Mouse (Mus musculus) spleen, adult 2 months (tissue): ENCODE data around the gene Rpl3. TPM values are rescaled to one million over a fixed set of nuclear protein-coding genes. Genes with fewer than 3 reads are reported as not detected.
"Not testable (repeated sequence)": the region's sequence is repeated elsewhere in the genome, so short reads cannot be mapped to it uniquely, and the experiment has no call there.

Experiments
- DNase-seq, 2 experiments: peaks; one replicate each; pipeline versions ENCODE4 v3.0.0 to v3.0.0-alpha.2; 2012 to 2021; ENCODE audit warnings: low spot score in 2 of 2, low read depth in 1 of 2
- H3K27ac ChIP-seq: fragments of 200-500 bp; 2 replicates; pipeline ENCODE4 v1.5.1; 2012; ENCODE audit warnings: low read length, inconsistent platforms; ENCODE audit not compliant: insufficient read depth
- H3K27me3 ChIP-seq: fragments of 200-500 bp; 2 replicates; pipeline ENCODE4 v1.6.1; 2012; ENCODE audit warnings: mild to moderate bottlenecking, moderate library complexity, low read length, inconsistent platforms; ENCODE audit not compliant: control insufficient read depth, insufficient read depth
- H3K36me3 ChIP-seq: fragments of 200-500 bp; 2 replicates; pipeline ENCODE4 v1.6.1; 2012; ENCODE audit warnings: mild to moderate bottlenecking, low read length, inconsistent platforms; ENCODE audit not compliant: control insufficient read depth, insufficient read depth
- H3K4me1 ChIP-seq: fragments of 200-500 bp; 2 replicates; pipeline ENCODE4 v1.6.1; 2011; ENCODE audit warnings: inconsistent platforms; ENCODE audit not compliant: control insufficient read depth, insufficient read depth, insufficient read length
- H3K4me3 ChIP-seq: fragments of 200-500 bp; 2 replicates; pipeline ENCODE4 v1.5.1; 2011; ENCODE audit warnings: mild to moderate bottlenecking, inconsistent platforms; ENCODE audit not compliant: insufficient read depth, insufficient read length; ENCODE audit errors: extremely low read depth
- CTCF ChIP-seq: fragments of 200-500 bp; IDR thresholded peaks from 2 replicates; pipeline ENCODE4 v1.5.1; 2011; ENCODE audit warnings: mild to moderate bottlenecking, inconsistent platforms; ENCODE audit not compliant: insufficient read depth, insufficient read length, insufficient replicate concordance; ENCODE audit errors: extremely low read depth
- POLR2A ChIP-seq: fragments of 200-500 bp; IDR thresholded peaks from 2 replicates; pipeline ENCODE4 v1.6.1; 2011; ENCODE audit warnings: low read depth, low read length, inconsistent platforms
- WGBS: fragments of 180-500 bp; shearing (Covaris S2); methylation state at CpG from one replicate; pipeline ENCODE4 v1.1.7; 2018; 5-methylcytosine and 5-hydroxymethylcytosine counted together
- polyA plus RNA-seq: library from polyadenylated mRNA; depleted of rRNA; stranded (reverse); fragments of >200 nt; gene quantifications from 2 replicates; pipeline ENCODE4 v1.2.3, GENCODE M21; 2012

Rpl3 gene
- polyA plus RNA-seq, 1 experiment = 833 TPM

DNA sequence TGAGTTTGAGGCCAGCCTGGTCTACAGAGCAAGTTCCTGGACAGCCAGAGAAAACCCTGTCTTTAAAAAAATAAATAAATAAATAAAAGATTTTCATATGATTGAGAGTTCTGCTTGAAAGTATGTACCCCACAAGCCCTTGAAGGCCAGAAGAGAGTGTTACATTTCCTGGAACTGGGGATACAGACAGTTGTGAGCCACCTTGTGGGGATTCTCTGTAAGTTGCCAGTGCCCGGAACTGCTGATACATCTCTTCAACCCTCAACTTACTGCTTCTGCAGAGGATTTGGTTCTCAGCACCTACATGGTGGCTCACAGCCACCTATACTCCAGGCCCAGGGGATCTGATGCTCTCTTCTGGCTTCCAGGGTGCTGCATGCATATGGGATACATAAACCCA lies 35.5 kb upstream of the Rpl3 start:
- no peaks in the 10 kb centered on the region for H3K4me1 ChIP-seq
- H3K4me3 ChIP-seq = no peak overlapping the region
- no peak for TF ChIP-seq POLR2A
- no peak for TF ChIP-seq CTCF
- 15% methylated on average over 1 of the region's 1 CpGs for WGBS
- no peak for DNase-seq
- no peaks in the 10 kb centered on the region for H3K27me3 ChIP-seq
- H3K27ac ChIP-seq = no peak overlapping the region
- no peaks in the 10 kb centered on the region for H3K36me3 ChIP-seq

DNA sequence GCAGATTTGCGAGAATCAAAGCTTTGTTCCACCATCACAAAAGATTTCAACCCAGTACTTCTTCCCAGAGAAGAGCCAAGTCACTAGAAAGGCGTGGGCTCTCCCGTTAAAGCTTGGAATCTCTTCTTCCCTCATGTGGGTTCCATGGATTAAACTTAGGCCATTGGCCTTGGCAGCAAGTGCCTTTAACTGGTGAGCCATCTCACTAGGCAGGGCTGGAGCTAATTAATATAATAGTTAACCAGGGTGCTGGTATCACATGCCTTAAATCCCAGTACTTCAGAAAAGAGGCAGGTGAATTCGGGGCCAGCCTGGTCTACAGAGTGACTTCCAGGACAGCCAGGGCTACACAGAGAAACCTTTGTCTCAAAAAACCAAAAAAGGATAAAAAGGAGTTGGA lies 33.0 kb upstream of the Rpl3 start:
- Histone ChIP-seq H3K36me3 (no peaks in the 10 kb centered on the region), H3K27ac (no peak overlapping the region), H3K4me1 (no peaks in the 10 kb centered on the region), H3K4me3 (no peak overlapping the region), H3K27me3 (no peaks in the 10 kb centered on the region)
- 86% methylated on average over 4 of the region's 4 CpGs for WGBS
- no peak for DNase-seq
- TF ChIP-seq POLR2A = no peak
- no peak for TF ChIP-seq CTCF

DNA sequence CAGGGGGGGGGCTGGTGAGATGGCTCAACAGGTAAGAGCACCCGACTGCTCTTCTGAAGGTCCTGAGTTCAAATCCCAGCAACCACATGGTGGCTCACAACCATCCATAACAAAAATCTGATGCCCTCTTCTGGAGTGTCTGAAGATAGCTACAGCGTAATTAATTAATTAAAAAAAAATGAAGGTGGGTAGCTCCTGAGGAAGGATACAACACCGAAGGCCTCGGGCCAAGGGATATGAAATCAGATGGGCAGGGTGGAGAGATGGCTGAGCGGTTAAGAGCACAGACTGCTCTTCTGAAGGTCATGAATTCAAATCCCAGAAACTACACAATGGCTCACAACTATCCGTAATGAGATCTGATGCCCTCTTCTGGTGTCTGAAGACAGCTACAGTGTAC lies 30.8 kb upstream of the Rpl3 start:
- 90% methylated on average over 6 of the region's 6 CpGs for WGBS
- not testable (repeated sequence) for H3K27me3 ChIP-seq, H3K4me1 ChIP-seq, H3K4me3 ChIP-seq, H3K27ac ChIP-seq, DNase-seq, H3K36me3 ChIP-seq

DNA sequence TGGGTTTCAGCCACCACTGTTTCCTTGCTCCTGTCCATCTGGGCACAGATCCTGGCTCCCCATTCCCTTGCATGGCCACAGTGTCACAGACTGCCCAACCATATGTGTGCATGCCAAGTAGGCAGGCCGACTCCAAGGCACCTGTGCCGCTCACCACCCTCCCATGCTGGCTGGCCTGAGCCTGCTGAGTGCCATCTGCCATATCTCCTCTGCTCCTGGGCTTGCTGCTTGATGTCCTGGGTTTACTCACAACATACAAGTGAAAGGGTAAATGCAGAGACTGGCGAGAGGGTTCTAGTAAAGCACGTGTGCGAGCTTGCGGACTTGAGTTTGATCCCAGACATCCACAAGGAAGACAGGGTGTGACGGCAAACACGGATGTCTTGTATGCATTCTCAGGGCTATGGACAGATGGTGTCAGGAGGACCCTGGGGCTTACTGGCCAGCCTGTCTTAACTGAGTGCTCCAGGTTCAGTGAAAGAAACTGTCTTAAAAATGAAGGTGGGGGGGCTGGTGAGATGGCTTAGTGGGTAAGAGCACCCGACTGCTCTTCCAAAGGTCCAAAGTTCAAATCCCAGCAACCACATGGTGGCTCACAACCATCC lies 30.2 kb upstream of the Rpl3 start:
- no peak for TF ChIP-seq POLR2A
- TF ChIP-seq CTCF = no peak
- H3K36me3 ChIP-seq = no peaks in the 10 kb centered on the region
- WGBS = 96% methylated on average over 9 of the region's 9 CpGs
- no peak overlapping the region for H3K27ac ChIP-seq
- no peaks in the 10 kb centered on the region for H3K4me1 ChIP-seq
- no peaks in the 10 kb centered on the region for H3K27me3 ChIP-seq
- no peak overlapping the region for H3K4me3 ChIP-seq
- no peak for DNase-seq

DNA sequence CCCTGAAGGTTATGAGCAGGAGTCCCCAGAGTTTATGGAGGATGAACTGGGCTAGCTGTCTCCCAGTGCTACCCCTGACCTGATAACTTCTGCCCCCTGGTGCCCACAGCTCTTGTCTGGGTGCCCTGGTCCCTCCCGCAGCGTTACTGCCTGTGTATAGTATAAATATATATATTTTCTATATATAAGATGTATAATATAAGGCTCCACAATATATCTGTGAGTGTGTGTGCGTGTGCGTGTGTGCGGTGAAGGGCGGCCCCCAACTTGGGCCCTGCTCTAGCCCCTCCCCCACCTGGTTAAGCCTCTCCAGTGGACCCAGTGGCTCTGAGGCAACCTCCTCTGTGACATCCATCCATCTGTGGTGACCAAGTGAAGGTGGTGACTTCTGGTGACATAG lies 27.4 kb upstream of the Rpl3 start:
- DNase-seq = no peak
- no peak overlapping the region for H3K4me3 ChIP-seq
- no peaks in the 10 kb centered on the region for H3K36me3 ChIP-seq
- no peaks in the 10 kb centered on the region for H3K4me1 ChIP-seq
- no peak overlapping the region for H3K27ac ChIP-seq
- H3K27me3 ChIP-seq = no peaks in the 10 kb centered on the region
- TF ChIP-seq POLR2A = no peak
- no peak for TF ChIP-seq CTCF
- 90% methylated on average over 6 of the region's 6 CpGs for WGBS

DNA sequence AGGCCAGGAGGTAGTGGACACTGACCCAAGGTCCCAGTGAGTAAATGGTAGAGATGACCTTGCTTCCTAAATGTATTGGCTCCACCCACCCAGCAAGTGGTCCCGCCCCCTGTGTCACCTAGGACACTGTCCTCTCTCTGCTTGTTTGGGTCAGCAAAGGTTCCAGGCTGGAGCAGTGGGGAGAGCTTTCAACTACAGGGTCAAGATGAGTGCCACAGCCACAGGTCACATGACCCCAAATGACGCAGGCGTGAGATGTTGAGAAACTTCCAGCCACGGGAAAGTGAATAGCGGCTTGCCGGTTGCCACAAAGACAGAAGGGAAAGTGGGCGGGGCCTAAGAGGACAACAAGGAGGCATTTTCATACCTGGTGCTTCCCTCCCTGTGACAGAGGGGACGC lies 25.5 kb upstream of the Rpl3 start:
- DNase-seq = no peak
- no peaks in the 10 kb centered on the region for H3K36me3 ChIP-seq
- WGBS = 76% methylated on average over 8 of the region's 8 CpGs
- H3K27ac ChIP-seq = no peak overlapping the region
- H3K4me1 ChIP-seq = no peaks in the 10 kb centered on the region
- H3K4me3 ChIP-seq = no peak overlapping the region
- TF ChIP-seq CTCF (no peak), POLR2A (no peak)
- no peaks in the 10 kb centered on the region for H3K27me3 ChIP-seq

DNA sequence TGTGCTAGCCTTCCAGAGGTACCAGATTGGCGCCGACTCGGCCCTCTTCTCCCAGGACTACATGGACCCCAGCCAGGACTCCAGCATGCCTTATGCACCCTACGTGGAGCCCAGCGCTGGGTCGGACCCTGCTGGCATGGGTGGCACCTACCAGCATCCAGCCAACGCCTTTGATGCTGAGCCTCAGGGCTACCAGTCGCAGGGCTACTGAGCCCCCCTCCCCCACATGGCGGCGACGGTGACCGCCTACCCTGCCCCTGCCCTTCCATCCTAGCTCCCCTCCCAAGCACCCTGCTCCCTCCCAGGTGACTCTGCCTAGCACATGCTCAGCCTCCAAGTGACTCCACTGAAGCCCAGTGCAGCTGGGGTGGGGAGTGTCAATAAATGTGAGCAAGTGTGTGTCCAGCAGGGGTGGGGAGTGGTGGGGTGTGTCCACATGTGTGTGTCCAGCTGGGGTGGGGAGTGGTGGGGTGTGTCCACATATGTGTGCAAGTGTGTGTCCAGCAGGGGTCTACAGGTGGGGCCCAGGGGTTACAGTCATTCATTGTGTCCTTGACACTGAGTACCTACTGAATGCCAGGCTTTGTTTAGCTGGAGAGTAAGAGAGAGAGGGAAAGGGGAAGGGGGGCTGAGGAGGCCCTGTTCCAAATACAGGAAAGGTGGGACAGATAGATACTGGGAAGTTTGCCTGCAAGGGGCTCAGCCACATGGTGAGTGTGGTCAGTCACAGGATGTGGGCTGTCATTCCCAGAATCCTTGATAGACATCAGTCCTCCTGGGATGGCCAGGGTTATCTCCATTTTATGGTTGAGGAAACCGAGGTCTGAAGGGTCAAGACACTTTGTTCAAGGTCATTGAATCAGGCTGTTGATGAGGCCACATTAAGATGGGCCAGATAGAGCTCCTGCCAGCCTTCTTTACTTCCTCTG lies 24.5 kb upstream of the Rpl3 start:
- TF ChIP-seq POLR2A (no peak), CTCF (no peak)
- Histone ChIP-seq H3K4me3 (no peak overlapping the region), H3K4me1 (no peaks in the 10 kb centered on the region), H3K27ac (no peak overlapping the region), H3K27me3 (no peaks in the 10 kb centered on the region), H3K36me3 (no peaks in the 10 kb centered on the region)
- 86% methylated on average over 13 of the region's 13 CpGs for WGBS
- no peak for DNase-seq
